Mouse (Mus musculus) megakaryocyte, embryonic 14.5 days (primary cell): Measurements from ENCODE around the gene Ttll6.

ENCODE experiments used
- FLI1 ChIP-seq: IDR thresholded peaks from 2 replicates; pipeline ENCODE4 v1.6.1; 2012; ENCODE audit warnings: low read length, inconsistent platforms, mixed read lengths
- GATA1 ChIP-seq: IDR thresholded peaks from 3 replicates; pipeline ENCODE4 v1.6.1; 2012; ENCODE audit warnings: mixed read lengths, low read length, inconsistent platforms, borderline replicate concordance

DNA sequence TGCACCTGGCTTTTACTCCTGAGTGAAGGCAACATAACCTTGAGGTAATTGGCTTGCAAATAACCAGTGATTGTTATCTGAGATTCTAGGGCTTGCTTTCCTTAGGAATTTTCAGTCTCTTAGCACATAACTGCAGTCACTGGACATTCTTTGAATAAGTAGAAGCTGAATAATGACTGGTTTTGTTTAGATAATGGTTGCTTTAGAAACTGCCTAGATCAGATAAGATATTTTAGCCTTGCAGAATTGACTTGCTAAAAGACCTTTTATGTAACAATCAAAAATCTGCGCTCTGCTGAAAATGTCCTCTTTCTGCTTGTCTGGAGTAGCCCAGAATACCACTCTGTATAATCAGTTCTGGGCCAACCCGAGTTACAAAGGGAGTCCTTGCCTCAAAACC lies 19.5 kb upstream of the Ttll6 start:
- TF ChIP-seq GATA1 = no peak
- TF ChIP-seq FLI1 = no peak
